Mouse (Mus musculus) left cerebral cortex, adult 9 months (tissue): Measurements from ENCODE around the gene Atp2b2.

ENCODE experiments used
- DNase-seq, 2 experiments: peaks; one replicate each; pipeline ENCODE4 v3.0.0; 2022; ENCODE audit warnings: low spot score in 2 of 2

The Atp2b2 gene

GRCm38 (mm10) chr6:114012834-114013233, 29.6 kb downstream of the Atp2b2 start:
- no peak for DNase-seq

- DNase-seq = no peak
Measured at GRCm38 (mm10) chr6:114011976-114012375, 30.4 kb downstream of the Atp2b2 start.

DNA sequence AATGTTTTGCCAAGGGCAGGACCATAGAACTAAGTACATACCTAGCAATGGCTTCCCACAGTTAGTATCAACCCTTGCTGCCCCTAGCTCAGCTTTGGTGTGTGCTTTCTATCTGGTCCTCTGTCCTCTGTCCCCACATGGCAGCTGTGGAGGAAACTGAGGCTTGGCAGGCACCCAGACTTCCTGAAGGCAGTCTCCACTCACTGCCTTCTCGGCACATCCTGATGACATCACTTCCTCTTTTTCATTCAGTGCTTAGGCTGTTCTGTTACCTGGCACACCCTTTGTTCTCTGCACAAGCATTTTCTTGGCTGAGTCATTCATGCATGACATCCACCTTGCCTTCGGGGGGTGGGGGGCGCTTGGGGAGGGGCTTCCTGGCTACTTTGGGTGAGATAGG, 38.6 kb downstream of the Atp2b2 start:
- no peak for DNase-seq

- no peak for DNase-seq
Measured at GRCm38 (mm10) chr6:114000928-114001327, 41.5 kb downstream of the Atp2b2 start.

DNA sequence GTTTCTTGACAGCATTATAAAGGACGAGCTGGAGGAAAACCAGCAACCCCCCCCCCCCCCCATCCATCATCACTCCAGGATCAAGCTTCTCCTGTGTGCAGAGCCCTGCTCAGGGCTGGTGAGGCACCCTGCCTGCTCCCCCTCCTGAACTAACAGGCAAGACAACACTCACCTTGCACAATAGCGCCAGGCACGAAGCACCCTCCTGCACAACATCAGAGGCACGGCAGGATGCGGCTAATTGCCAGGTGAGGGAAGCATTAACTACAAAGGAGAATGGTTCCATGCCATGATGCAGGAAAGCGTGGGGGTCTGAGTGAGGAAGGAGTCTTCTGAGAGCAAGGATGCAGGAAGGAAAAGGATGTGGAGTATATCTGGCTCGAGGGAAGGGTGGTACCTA, 42.1 kb downstream of the Atp2b2 start:
- DNase-seq = no peak

- DNase-seq = peak in 1 of 2 experiments; percentile 48
Measured at GRCm38 (mm10) chr6:113998413-113998812, 44.0 kb downstream of the Atp2b2 start.

DNA sequence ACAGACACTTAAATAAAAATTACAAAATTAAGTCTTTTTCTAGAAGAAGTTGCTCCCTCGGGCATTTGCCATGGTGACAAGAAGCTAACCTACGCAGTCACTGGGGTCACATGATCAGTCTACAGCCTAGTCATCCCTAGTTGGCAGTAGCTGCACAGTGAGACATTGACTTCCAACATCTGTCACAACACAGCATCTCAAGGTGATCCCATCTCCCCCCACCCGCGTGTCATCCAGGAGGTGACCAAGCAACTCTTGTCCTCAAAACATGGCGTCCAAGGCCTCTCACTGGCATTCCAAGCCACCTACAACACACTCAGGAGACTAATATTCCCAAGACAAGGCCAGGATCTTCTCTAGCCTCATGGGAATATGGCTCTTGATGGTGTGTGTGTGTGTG, 48.2 kb downstream of the Atp2b2 start:
- no peak for DNase-seq

DNA sequence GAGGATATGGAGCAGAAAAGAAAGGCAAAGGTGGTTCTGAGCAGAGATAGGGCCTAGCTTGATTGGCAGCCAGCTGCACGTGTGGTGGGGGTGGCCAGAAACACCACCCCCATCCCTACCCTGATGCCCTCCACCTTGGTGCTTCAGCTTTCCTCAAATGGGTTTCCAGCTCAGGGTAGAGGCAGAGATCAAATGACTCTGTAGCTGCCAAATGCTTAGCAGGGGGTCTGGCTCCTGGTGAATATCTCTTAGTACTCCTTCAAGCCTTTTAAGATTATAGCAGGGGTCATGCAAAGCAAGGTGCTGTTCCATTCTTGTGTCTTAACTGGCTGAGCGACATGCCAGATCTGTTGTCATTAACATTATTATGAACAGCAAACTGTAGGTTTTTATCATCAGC, 50.3 kb downstream of the Atp2b2 start:
- no peak for DNase-seq

- DNase-seq = peak; percentile 64 to 85
Measured at GRCm38 (mm10) chr6:113991482-113991881, 50.9 kb downstream of the Atp2b2 start.

- DNase-seq = no peak
Measured at GRCm38 (mm10) chr6:113990044-113990443, 52.4 kb downstream of the Atp2b2 start.

GRCm38 (mm10) chr6:113988521-113988920, 53.9 kb downstream of the Atp2b2 start:
- no peak for DNase-seq

DNA sequence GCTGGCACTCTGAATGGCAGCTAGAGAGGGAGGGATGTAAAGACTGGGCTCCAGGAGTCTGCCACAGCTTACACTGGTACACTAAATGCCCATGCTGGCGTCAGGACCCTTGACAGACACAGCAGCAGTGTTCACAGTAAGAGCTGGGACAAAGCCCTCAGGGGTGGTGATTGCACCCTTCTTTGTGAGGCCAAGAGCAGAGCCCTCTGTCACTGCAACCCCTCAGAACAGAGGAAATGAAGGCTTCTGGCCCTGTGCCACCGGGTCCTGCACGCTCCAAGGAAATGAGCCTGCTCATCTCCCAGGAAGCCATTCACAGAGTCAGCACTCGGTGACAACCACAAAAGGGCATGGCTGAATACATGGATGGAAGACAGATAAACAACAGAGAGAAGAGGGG, 55.7 kb downstream of the Atp2b2 start:
- DNase-seq = no peak

GRCm38 (mm10) chr6:113978673-113979072, 63.7 kb downstream of the Atp2b2 start:
- no peak for DNase-seq

- DNase-seq = no peak
Measured at GRCm38 (mm10) chr6:113978091-113978650, 64.2 kb downstream of the Atp2b2 start.

GRCm38 (mm10) chr6:113970900-113971299, 71.5 kb downstream of the Atp2b2 start:
- DNase-seq = no peak

GRCm38 (mm10) chr6:113970464-113970863, 71.9 kb downstream of the Atp2b2 start:
- peak in 1 of 2 experiments; percentile 45 for DNase-seq

DNA sequence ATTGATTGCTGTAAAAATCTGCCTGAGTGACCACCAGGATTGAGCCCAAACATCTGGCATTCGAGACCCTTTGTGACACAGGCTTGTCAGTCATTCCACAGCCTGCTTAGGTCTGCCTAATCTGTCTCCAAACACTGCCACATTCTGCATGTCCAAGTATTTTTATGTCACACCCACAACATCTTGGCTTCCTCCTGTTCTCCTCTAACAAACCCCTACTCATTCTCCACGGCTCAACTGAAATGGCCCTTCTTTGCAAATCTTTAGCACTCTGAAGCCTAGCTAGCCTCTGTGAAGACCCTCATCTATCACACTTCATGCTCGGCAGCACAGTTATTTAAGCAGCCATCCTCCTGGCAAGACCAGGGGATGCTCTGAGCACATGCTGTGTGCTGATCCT, 72.7 kb downstream of the Atp2b2 start:
- no peak for DNase-seq

GRCm38 (mm10) chr6:113962811-113963210, 79.6 kb downstream of the Atp2b2 start:
- no peak for DNase-seq

DNA sequence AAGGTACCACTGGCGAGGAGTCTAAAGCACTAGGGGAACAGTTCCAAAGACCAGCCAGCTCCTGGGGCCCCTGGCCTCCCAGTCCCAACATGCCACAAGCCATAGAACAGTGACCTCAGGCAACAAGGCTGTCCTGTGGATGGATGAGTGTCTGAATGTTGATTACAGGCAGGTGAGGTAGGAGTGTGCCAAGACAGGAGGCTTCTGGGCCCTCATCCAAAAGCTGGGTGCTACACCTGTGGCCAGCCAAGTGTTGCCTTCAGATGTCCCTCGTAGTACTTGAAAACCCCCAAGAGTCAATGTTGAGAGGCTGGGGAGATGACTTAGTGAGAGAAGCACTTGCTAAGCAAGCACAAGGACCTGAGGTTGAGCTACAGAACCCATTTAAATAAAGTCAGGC, 80.8 kb downstream of the Atp2b2 start:
- DNase-seq = no peak

DNA sequence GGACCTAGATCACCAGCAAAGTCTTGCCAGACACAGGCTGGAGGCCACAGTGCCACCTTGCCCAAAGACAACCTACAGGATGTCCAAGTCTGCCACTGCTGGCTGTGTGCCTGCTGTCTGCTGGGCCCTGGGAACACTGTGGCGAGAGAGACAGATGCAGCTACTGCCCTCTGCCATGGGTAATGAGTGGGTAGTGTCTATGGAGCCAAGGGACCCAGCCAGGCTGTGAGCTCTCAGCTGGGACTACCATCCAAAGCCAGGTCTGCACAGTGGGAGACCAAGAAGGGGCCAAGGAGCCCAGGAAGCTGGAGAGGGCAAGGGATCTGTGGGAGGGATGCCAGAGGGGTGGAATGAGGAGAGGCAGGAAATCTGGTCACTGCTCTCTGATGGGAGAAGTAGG, 83.1 kb downstream of the Atp2b2 start:
- DNase-seq = no peak

DNA sequence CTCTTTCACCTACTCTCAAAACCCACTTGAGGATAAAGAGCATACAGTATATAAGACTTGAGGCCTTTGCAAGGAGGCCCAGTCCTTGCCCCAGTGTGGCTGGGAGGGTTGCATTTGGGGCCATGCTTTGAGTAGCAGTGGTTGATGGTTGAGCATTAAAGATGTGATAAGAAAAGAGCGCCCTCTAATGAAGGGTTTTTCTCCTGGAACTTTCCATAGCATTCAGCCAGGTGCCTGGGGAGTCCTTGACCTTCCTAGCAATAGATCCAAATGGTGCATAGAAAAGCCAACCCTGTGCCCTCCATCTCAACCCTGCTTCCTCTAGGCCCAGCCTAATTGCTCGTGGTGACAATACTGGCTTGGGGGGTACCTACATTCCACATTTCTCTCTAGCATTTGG, 83.7 kb downstream of the Atp2b2 start:
- no peak for DNase-seq

- no peak for DNase-seq
Measured at GRCm38 (mm10) chr6:113958003-113958402, 84.4 kb downstream of the Atp2b2 start.

- peak in 1 of 2 experiments; percentile 49 for DNase-seq
Measured at GRCm38 (mm10) chr6:113957232-113957940, 85.0 kb downstream of the Atp2b2 start.

DNA sequence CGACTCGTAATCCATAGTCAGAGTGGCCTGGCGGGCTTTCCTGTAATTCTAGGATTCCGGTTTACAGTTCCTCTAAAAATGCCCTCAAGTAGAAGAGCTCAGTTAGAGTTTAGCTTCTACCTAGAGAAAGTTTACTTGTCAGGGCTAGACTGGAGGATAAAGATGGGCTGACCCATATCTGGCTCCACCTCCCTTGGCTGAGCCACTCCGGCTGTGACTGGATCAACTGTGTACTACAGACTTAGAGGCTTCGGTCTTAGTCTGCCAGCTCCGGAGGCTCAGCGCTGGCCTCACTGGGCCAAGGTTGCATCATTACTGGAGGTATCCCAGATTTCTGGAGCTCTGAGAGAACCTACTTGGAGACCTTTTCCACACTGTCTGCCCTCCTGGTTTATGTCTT, 94.9 kb downstream of the Atp2b2 start:
- DNase-seq = no peak
